Mouse (Mus musculus): ENCODE measurements around the gene Cnnm2. TPM values are rescaled to one million over a fixed set of nuclear protein-coding genes. Genes with fewer than 3 reads are reported as not detected.

Gene Cnnm2
- total RNA-seq, 2 experiments from 2014 or later = 34.8 to 36.4 TPM

- intact Hi-C loops (cut with DNase I) = no loop called here
Observed at GRCm38 (mm10) chr19:46835339-46835738, 73.9 kb downstream of the Cnnm2 start.

GRCm38 (mm10) chr19:46836085-46836484, 74.7 kb downstream of the Cnnm2 start:
- no peak for DNase-seq (ENCODE audit: low spot score in 2 of 2)
- intact Hi-C loops (cut with DNase I) = no loop called here

More at GRCm38 (mm10) chr19:46835339-46835738, 73.9 kb downstream of the Cnnm2 start:
- DNase-seq (ENCODE audit: low spot score in 2 of 2) = no peak

GRCm38 (mm10) chr19:46837290-46838079, 76.1 kb downstream of the Cnnm2 start:
- intact Hi-C loops (cut with DNase I) = no loop called here
- DNase-seq (ENCODE audit: low spot score in 2 of 2) = no peak

DNA sequence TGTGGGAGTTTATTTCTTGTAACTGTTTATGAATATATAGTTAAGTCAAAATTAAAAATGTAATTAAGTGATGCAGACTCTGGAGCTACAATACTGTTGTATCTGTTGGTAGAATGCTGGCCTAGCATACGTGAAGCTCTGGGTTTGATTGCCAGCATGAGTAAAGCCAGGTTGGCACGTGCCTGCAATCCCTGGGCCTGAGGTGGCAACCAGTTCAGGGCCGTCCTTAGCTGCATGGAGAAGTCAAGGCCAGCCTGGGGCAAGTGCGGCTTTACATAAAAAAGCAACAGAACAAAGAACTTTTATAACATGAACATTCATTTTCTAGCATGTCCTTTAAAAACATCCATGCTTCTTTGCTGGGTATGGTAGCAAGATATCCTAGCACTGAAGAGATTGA, 79.6 kb downstream of the Cnnm2 start:
- intact Hi-C loops (cut with DNase I) = no loop called here

GRCm38 (mm10) chr19:46843030-46843429, 81.6 kb downstream of the Cnnm2 start:
- DNase-seq (ENCODE audit: low spot score in 2 of 2) = no peak
- intact Hi-C loops (cut with DNase I) = no loop called here

More for the DNA sequence above, 79.6 kb downstream of the Cnnm2 start:
- no peak for DNase-seq (ENCODE audit: low spot score in 2 of 2)

GRCm38 (mm10) chr19:46846056-46846455, 84.7 kb downstream of the Cnnm2 start:
- no peak for DNase-seq (ENCODE audit: low spot score in 2 of 2)
- intact Hi-C loops (cut with DNase I) = no loop called here

- DNase-seq (ENCODE audit: low spot score in 2 of 2) = no peak
- intact Hi-C loops (cut with DNase I) = no loop called here
Observed at GRCm38 (mm10) chr19:46846459-46846858, 85.1 kb downstream of the Cnnm2 start.

DNA sequence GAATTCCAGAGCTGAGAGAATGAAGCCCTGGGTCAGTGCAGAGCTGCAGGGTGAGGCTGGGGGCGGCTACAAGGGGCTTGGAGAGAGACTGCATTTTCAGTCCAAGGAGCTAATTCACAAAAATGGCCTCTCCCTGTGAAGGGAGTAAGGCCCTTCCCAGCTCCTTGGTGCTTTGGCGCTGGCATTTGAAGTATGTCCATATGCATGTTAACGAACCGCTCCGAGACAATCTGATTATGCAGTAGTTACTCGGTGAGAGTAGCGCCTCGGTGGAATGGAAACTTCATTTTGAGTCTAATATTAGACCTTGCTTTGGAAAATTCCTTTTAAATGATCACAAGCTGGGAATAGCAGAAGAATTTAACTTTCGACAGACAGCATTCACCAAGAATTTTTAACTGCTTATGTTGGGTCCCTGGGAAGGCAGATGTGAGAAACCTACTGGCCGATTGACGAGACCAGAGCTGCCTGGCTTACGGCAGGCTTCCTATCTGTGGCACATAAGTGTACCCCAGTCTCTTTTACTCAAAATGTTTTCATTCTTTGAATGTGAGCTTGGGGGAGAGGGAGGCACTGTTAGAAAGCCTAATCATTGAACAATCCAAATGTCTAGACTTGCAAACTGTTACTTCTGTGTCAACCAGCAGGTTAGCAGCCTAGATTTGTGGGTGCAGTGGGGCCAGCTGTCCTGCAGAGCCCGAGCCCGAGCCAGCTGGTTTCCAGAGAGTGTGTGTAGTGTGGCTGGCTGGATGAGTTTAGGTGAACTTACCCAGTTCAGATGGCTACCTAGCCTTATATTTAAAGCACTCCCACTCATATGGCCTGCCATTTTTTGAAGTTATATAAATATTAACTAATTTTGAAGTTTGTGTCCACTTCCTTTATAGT, 87.2 kb downstream of the Cnnm2 start:
- no peak for DNase-seq (ENCODE audit: low spot score in 2 of 2)
- intact Hi-C loops (cut with DNase I) = no loop called here

DNA sequence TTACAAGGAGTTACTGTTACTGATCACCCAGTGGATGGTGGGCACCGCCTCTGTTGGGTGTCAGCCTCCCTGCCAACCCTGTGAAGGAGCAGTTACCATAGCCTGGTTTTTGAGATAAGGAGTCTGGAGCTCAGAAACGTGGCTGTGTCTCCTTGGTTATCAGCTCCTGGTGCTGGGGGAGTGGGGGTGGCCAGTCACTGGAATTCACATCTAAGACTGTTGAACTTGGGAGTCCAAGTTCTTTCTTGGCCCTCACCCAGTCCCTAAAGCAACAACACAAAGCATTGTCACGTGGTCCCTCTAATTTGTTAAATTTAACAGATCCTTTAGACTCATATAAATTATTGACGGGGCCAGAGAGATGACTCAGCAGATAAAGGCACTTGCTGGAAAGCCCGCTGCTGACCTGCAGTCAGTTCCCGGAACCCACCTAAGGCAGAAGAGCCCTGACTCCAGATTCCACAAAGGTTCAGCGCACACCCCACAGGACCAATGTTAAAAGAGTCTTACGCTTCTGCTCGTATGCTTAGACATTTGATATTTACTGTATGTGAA, 88.1 kb downstream of the Cnnm2 start:
- intact Hi-C loops (cut with DNase I) = no loop called here
- DNase-seq (ENCODE audit: low spot score in 2 of 2) = no peak

GRCm38 (mm10) chr19:46856232-46856631, 94.8 kb downstream of the Cnnm2 start:
- no peak for DNase-seq (ENCODE audit: low spot score in 2 of 2)

DNA sequence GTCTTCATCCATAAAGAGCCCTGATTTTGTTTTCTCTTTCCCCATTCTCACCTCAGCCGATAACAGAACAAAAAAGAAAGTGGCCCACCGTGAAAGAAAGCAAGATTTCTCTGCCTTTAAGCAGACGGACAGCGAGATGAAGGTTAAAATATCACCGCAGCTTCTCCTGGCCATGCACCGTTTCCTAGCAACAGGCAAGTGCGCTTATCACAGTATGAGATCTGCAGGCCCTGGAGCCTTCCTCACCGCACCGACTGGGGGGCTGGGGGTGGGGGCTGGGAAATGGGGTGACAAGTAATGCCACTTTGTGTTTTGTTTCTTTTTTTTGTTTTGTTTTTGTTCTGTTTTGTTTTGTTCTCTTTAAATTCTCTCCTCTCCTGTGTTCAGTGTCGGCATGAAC, 95.4 kb downstream of the Cnnm2 start:
- DNase-seq (ENCODE audit: low spot score in 2 of 2) = no peak
- intact Hi-C loops (cut with DNase I) = loop anchor here (10.0 kb wide), 1 partner anchor 282 kb away; the partner anchor contains the start of genes Arl3 and Sfxn2

More at GRCm38 (mm10) chr19:46856232-46856631, 94.8 kb downstream of the Cnnm2 start:
- intact Hi-C loops (cut with DNase I) = loop anchor here (10.0 kb wide), 1 partner anchor 281 kb away; the partner anchor contains the start of genes Arl3 and Sfxn2

DNA sequence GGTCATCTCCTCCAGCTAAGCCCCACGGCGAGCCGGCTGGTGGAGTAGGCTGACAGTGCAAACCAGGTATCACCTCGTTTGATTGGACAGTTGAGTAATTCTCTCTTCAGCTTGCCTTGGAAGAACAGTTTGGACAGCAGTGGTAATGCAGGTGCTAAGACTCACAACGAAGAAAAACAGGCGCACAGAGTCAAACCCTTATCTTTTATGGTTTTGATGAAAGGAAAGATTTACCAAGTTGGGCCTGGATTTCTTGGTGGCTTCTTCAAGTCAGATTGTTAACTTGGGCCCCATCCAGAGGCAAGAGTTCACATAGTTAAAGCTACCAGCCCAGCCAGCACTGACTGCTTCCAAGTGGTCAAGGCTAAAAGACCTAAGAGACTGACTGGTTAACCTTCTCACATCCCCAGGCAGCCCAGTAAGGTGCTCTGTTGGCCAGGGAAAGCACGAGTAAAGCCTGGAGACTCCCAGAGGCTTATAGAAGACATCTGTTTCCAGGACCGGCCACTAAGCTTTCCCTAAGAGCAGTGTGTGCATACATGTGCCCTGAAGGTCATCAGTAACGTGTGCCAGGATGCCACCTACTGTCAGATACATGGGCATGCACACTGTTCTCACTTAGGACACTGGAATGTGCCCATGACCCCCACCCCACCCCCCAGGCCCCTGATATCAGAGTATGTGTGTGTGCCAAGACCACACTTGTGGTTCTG, 96.0 kb downstream of the Cnnm2 start:
- intact Hi-C loops (cut with DNase I) = loop anchor here (10.0 kb wide), 1 partner anchor 283 kb away; the partner anchor contains the start of genes Arl3 and Sfxn2
- DNase-seq (ENCODE audit: low spot score in 2 of 2) = no peak

DNA sequence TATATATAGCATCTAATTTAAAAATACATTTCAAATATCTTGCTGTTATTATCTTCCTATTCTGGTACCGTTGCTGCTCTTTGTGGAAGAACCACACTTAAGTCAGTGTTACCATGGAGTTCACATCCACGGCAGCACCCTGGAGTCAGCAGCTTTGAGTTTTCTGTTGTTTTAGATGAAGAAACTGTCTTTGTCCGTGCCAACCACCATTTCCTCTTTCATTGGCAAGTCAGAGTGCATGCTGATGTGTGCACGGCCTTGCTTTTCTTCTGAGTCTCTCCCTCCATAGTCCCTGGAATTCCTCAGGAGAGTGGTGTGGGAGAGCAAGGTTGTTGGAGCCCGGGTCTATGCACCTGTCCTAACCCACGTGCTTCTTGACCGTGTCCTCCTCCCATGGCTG, 96.8 kb downstream of the Cnnm2 start:
- intact Hi-C loops (cut with DNase I) = loop anchor here (10.0 kb wide), 1 partner anchor 283 kb away; the partner anchor contains the start of genes Arl3 and Sfxn2
- no peak for DNase-seq (ENCODE audit: low spot score in 2 of 2)

GRCm38 (mm10) chr19:46862556-46862955, 101.2 kb downstream of the Cnnm2 start:
- no peak for DNase-seq (ENCODE audit: low spot score in 2 of 2)
- intact Hi-C loops (cut with DNase I) = no loop called here

- no peak for DNase-seq (ENCODE audit: low spot score in 2 of 2)
- intact Hi-C loops (cut with DNase I) = no loop called here
Observed at GRCm38 (mm10) chr19:46863236-46863927, 102.0 kb downstream of the Cnnm2 start.

DNA sequence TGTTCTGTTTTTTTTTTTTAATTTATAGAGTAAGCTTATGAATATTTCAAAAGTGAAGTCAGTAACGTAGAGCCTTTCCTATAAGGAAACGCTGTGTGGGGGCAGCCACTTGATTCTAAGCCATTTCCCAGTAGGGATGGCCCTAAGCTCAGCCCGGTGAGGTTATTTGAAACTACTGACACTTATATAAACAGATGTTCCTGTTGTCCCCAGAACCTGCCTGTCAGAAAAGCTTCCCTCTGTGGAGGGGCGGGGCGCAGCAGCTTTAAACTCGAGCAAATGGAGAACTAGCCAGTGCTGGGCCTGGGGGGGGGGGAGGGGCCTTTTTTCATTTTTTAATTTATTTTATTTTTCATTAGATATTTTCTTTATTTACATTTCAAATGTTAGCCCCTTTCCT, 102.7 kb downstream of the Cnnm2 start:
- intact Hi-C loops (cut with DNase I) = no loop called here

GRCm38 (mm10) chr19:46864731-46865331, 103.4 kb downstream of the Cnnm2 start:
- DNase-seq (ENCODE audit: low spot score in 2 of 2) = no peak
- intact Hi-C loops (cut with DNase I) = loop anchor here (5.0 kb wide), 1 partner anchor 193 kb away; the partner anchor contains the start of gene Cyp17a1

More for the DNA sequence above, 102.7 kb downstream of the Cnnm2 start:
- DNase-seq (ENCODE audit: low spot score in 2 of 2) = no peak

GRCm38 (mm10) chr19:46865381-46865780, 104.0 kb downstream of the Cnnm2 start:
- DNase-seq (ENCODE audit: low spot score in 2 of 2) = no peak
- intact Hi-C loops (cut with DNase I) = loop anchor here (5.0 kb wide), 1 partner anchor 193 kb away; the partner anchor contains the start of gene Cyp17a1
